Mouse (Mus musculus): ENCODE data around the gene C2cd4a. TPM values are rescaled to one million over a fixed set of nuclear protein-coding genes. Genes with fewer than 3 reads are reported as not detected.

Gene C2cd4a
- not detected for polyA plus RNA-seq (2017; shearing (Covaris generic))

DNA sequence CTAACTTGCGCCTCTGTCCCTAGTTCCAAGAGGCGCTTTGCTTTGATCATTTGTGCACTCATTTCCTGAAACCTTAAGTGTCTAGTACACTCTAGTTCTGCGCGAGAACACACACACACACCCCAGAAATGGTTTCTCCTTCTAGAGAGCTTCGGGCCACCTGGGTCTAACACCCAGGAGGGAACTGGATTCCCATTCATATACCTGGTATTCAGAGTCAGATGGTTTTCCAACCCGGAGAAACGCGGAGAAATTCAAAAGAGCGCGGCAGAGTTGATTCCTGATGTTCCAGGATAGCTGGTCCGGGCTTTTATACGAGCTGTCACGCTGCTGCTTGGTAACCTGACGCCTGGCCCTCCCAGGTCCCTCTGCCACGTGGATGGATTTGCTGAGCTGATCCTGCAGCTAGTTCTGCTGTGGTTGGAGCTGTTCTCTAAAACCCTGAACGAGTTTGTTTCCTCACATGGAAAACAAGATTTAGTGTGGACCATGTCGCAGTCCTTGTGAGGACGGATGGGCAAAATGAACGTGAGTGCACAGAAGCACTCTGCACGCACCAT, at the start of gene C2cd4a:
Gene C2cd4a, minus strand, starts transcription at position 285 of the 560 bp plus-strand sequence.

DNA sequence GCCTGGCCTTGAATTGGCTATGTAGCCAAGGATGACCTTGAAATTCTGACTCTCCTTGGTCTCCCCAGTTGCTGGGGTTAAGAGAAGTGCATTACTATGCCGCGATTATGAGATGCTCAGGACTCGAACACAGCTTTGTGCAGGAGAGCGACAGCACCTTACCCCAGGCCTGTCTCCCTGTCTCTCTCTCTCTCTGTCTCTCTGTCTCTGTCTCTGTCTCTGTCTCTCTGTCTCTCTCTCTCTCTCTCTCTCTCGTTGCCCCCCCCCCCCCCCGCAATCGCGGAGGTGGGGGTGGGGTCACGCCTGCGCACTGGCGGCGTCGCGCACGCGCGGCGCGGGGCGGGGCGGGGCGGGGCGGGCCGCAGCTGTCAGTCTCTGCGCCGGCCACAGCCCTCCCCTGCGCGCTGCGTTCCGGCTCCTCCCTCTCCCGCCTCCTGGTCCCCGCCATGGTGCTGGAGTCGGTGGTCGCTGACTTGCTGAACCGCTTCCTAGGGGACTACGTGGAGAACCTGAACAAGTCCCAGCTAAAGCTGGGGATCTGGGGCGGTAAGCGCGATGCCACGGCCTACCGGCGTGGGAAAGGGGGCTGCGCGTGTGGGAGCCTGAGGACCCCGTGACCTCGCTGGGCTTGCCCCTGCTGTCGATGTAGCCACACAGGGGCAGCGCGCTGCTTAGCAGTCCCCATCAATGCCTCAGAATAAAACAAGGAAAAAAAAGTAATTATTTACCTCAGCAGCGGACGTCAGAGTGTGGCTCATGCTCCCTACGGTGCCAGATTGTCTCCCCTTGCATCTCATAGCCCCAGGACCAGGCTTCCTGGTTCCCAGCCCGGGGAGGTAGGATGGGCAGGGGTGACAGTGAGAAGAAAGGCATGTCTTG, 8.1 kb upstream of the C2cd4a start, which contains the start of gene Vps13c:
Gene Vps13c, plus strand, starts transcription at position 416 of the 879 bp plus-strand sequence.

Other genes with a start within 250 kb of the C2cd4a start
- 1.6 TPM for gene C2cd4b, start 72.9 kb downstream of the C2cd4a start, polyA plus RNA-seq (2017; shearing (Covaris generic))
- gene Vps13c, start 8.1 kb upstream of the C2cd4a start, polyA plus RNA-seq (2017; shearing (Covaris generic)) = 14.2 TPM